Mouse (Mus musculus): ENCODE results near the gene Olfr1366.
"Not testable (repeated sequence)": the region's sequence is repeated elsewhere in the genome, so short reads cannot be mapped to it uniquely, and the experiment has no call there.

Olfr1366 gene

GRCm38 (mm10) chr13:21542708-21543107 lies at the start of gene Olfr1366:
TSS of gene Olfr1366 (minus strand) at chr13:21542808.
- no peak for DNase-seq (ENCODE audit: low spot score)

- no peak for DNase-seq (ENCODE audit: low spot score)
Measured at GRCm38 (mm10) chr13:21591618-21592017, 49.0 kb upstream of the Olfr1366 start.

GRCm38 (mm10) chr13:21581659-21582058 lies 39.1 kb upstream of the Olfr1366 start, which contains the start of gene Olfr1364:
TSS of gene Olfr1364 (minus strand) at chr13:21581759.
- DNase-seq (ENCODE audit: low spot score) = no peak

GRCm38 (mm10) chr13:21559793-21560192 lies 17.2 kb upstream of the Olfr1366 start, which contains the start of gene Olfr1535:
TSS of gene Olfr1535 (minus strand) at chr13:21559893.
- no peak for DNase-seq (ENCODE audit: low spot score)

- no peak for DNase-seq (ENCODE audit: low spot score)
Measured at GRCm38 (mm10) chr13:21550416-21551110, 8.0 kb upstream of the Olfr1366 start.

GRCm38 (mm10) chr13:21549487-21549886 lies 6.9 kb upstream of the Olfr1366 start:
- no peak for DNase-seq (ENCODE audit: low spot score)

GRCm38 (mm10) chr13:21530781-21531201 lies 11.8 kb downstream of the Olfr1366 start, which contains the start of gene Zkscan8:
TSS of gene Zkscan8 (minus strand) at chr13:21531120.
- DNase-seq (ENCODE audit: low spot score) = peak; percentile 87

- DNase-seq (ENCODE audit: low spot score) = peak; percentile 10
Measured at GRCm38 (mm10) chr13:21530136-21530535, 12.5 kb downstream of the Olfr1366 start.

- peak; percentile 89 for DNase-seq (ENCODE audit: low spot score)
Measured at GRCm38 (mm10) chr13:21506221-21506649, 36.4 kb downstream of the Olfr1366 start.

- no peak for DNase-seq (ENCODE audit: low spot score)
Measured at GRCm38 (mm10) chr13:21502296-21502695, 40.3 kb downstream of the Olfr1366 start.

- not testable (repeated sequence) for DNase-seq (ENCODE audit: low spot score)
Measured at GRCm38 (mm10) chr13:21501182-21501581, 41.4 kb downstream of the Olfr1366 start, which contains the start of gene Gm11273. TSS of gene Gm11273 (minus strand) at chr13:21501418.

GRCm38 (mm10) chr13:21495080-21495479 lies 47.5 kb downstream of the Olfr1366 start, which contains the start of gene AK157302:
TSS of gene AK157302 (plus strand) at chr13:21495223.
- no peak for DNase-seq (ENCODE audit: low spot score)

- DNase-seq (ENCODE audit: low spot score) = peak; percentile 75
Measured at GRCm38 (mm10) chr13:21492847-21493246, 49.8 kb downstream of the Olfr1366 start.

- DNase-seq (ENCODE audit: low spot score) = no peak
Measured at GRCm38 (mm10) chr13:21486881-21487280, 55.7 kb downstream of the Olfr1366 start.

All from adipocyte (in vitro differentiated cells).